Mouse (Mus musculus) hindbrain, embryonic 10.5 days (tissue): ENCODE results near the gene 1700020D05Rik. TPM values are rescaled to one million over a fixed set of nuclear protein-coding genes. Genes with fewer than 3 reads are reported as not detected.

Experiments used
- DNase-seq: peaks from one replicate; pipeline ENCODE4 v3.0.0-alpha.2; 2017; ENCODE audit warnings: low spot score
- H3K27ac ChIP-seq: fragments of 300-500 bp; sonication (generic); 2 replicates; pipeline ENCODE4 v1.5.1; 2016; ENCODE audit warnings: mild to moderate bottlenecking, moderate library complexity
- H3K27me3 ChIP-seq: fragments of 300-500 bp; sonication (generic); 2 replicates; pipeline ENCODE4 v1.6.1; 2016; ENCODE audit warnings: mild to moderate bottlenecking; ENCODE audit not compliant: poor library complexity, insufficient read depth, severe bottlenecking
- H3K36me3 ChIP-seq: fragments of 300-500 bp; sonication (generic); 2 replicates; pipeline ENCODE4 v1.6.1; 2016; ENCODE audit warnings: mild to moderate bottlenecking, moderate library complexity
- H3K4me1 ChIP-seq: fragments of 300-500 bp; sonication (generic); replicated peaks from 2 replicates; pipeline ENCODE4 v1.6.1; 2016; ENCODE audit warnings: mild to moderate bottlenecking
- H3K4me3 ChIP-seq: fragments of 300-500 bp; sonication (generic); 2 replicates; pipeline ENCODE4 v1.5.1; 2016; ENCODE audit warnings: mild to moderate bottlenecking, moderate library complexity
- H3K9me3 ChIP-seq: fragments of 300-500 bp; sonication (generic); 2 replicates; pipeline ENCODE4 v1.6.1; 2016; ENCODE audit warnings: mild to moderate bottlenecking, moderate library complexity
- WGBS: fragments of 180-500 bp; shearing (Covaris S2); methylation state at CpG from one replicate; pipeline ENCODE4 v1.1.7; 2016; 5-methylcytosine and 5-hydroxymethylcytosine counted together
- polyA plus RNA-seq: library from polyadenylated mRNA; unstranded; fragments of >200 nt; fragmentation: Nextera tagmentation; extraction: Ambion mirVana; gene quantifications from 2 replicates; pipeline ENCODE4 v1.2.1, GENCODE M21; 2016

Gene 1700020D05Rik
- polyA plus RNA-seq, 1 experiment from 2014 or later, result not detected

- Histone ChIP-seq H3K4me1 (peaks cover 27% of the 10 kb centered on the region), H3K27ac (no peak overlapping the region), H3K36me3 (peaks cover 55% of the 10 kb centered on the region), H3K27me3 (peaks cover 18% of the 10 kb centered on the region), H3K4me3 (peak overlapping the region; percentile 2; the same call in 1 of the 2 replicates), H3K9me3 (no peaks in the 10 kb centered on the region)
- DNase-seq, result no peak
- 91% methylated on average over 18 of the region's 18 CpGs for WGBS
These were observed 25.8 kb downstream of the 1700020D05Rik start for GRCm38 (mm10) chr19:5477668-5478300.

GRCm38 (mm10) chr19:5477004-5477667 lies 26.5 kb downstream of the 1700020D05Rik start:
- Histone ChIP-seq H3K27me3 (peaks cover 18% of the 10 kb centered on the region), H3K9me3 (no peaks in the 10 kb centered on the region), H3K27ac (no peak overlapping the region), H3K4me1 (peaks cover 27% of the 10 kb centered on the region), H3K36me3 (peaks cover 48% of the 10 kb centered on the region), H3K4me3 (peak overlapping the region; percentile 2; the same call in 1 of the 2 replicates)
- 86% methylated on average over 10 of the region's 10 CpGs for WGBS
- no peak for DNase-seq

- Histone ChIP-seq H3K36me3 (peaks cover 29% of the 10 kb centered on the region), H3K27ac (peak overlapping the region; percentile 94), H3K4me1 (peaks cover 27% of the 10 kb centered on the region), H3K9me3 (no peaks in the 10 kb centered on the region), H3K4me3 (peak overlapping the region; percentile 76), H3K27me3 (peaks cover 18% of the 10 kb centered on the region)
- no peak for DNase-seq
- WGBS, result 25% methylated on average over 13 of the region's 13 CpGs
These were observed 28.4 kb downstream of the 1700020D05Rik start for GRCm38 (mm10) chr19:5475069-5475714.

- Histone ChIP-seq H3K36me3 (peaks cover 22% of the 10 kb centered on the region), H3K27me3 (peaks cover 18% of the 10 kb centered on the region), H3K4me1 (peaks cover 27% of the 10 kb centered on the region), H3K4me3 (peak overlapping the region; percentile 76), H3K9me3 (no peaks in the 10 kb centered on the region), H3K27ac (peak overlapping the region; percentile 94)
- peak; percentile 67 for DNase-seq
- WGBS, result under 1% methylated on average over 65 of the region's 68 CpGs
These were observed 29.1 kb downstream of the 1700020D05Rik start for GRCm38 (mm10) chr19:5474281-5475068.

GRCm38 (mm10) chr19:5473720-5474119 lies 29.9 kb downstream of the 1700020D05Rik start, which contains the start of gene Efemp2:
Gene Efemp2, plus strand, starts transcription at chr19:5473954.
- Histone ChIP-seq H3K27me3 (peaks cover 18% of the 10 kb centered on the region), H3K4me1 (peaks cover 27% of the 10 kb centered on the region), H3K9me3 (no peaks in the 10 kb centered on the region), H3K4me3 (peak within 1 kb of the TSS; percentile 76), H3K27ac (peak within 1 kb of the TSS; percentile 94), H3K36me3 (peaks cover 14% of the 10 kb centered on the region)
- WGBS, result 3% methylated on average over 22 of the region's 22 CpGs
- peak; percentile 75 for DNase-seq

- no peak for DNase-seq
- Histone ChIP-seq H3K36me3 (peaks cover 12% of the 10 kb centered on the region), H3K27ac (no peak overlapping the region), H3K9me3 (no peaks in the 10 kb centered on the region), H3K27me3 (peaks cover 18% of the 10 kb centered on the region), H3K4me1 (peaks cover 31% of the 10 kb centered on the region), H3K4me3 (no peak overlapping the region)
- 76% methylated on average over 3 of the region's 3 CpGs for WGBS
These were observed 30.7 kb downstream of the 1700020D05Rik start for GRCm38 (mm10) chr19:5472857-5473256.

GRCm38 (mm10) chr19:5471846-5472245 lies 31.7 kb downstream of the 1700020D05Rik start:
- 55% methylated on average over 5 of the region's 5 CpGs for WGBS
- peaks cover 17% of the 10 kb centered on the region for H3K36me3 ChIP-seq
- DNase-seq, result no peak
- peaks cover 31% of the 10 kb centered on the region for H3K4me1 ChIP-seq
- no peak overlapping the region for H3K4me3 ChIP-seq
- peaks cover 18% of the 10 kb centered on the region for H3K27me3 ChIP-seq
- no peaks in the 10 kb centered on the region for H3K9me3 ChIP-seq
- no peak overlapping the region; the same call in 1 of the 2 replicates for H3K27ac ChIP-seq

GRCm38 (mm10) chr19:5468374-5468773 lies 35.2 kb downstream of the 1700020D05Rik start, which contains the start of gene Ctsw:
Gene Ctsw, minus strand, starts transcription at chr19:5468507.
- H3K36me3 ChIP-seq, result peaks cover 51% of the 10 kb centered on the region
- H3K27me3 ChIP-seq, result peaks cover 4% of the 10 kb centered on the region
- H3K9me3 ChIP-seq, result no peaks in the 10 kb centered on the region
- DNase-seq, result no peak
- peaks cover 14% of the 10 kb centered on the region for H3K4me1 ChIP-seq
- WGBS, result 67% methylated on average over 5 of the region's 5 CpGs
- no peak within 1 kb of the TSS for H3K27ac ChIP-seq
- H3K4me3 ChIP-seq, result no peak within 1 kb of the TSS

GRCm38 (mm10) chr19:5466916-5467500 lies 36.6 kb downstream of the 1700020D05Rik start:
- Histone ChIP-seq H3K4me1 (peaks cover 14% of the 10 kb centered on the region), H3K27ac (no peak overlapping the region), H3K4me3 (no peak overlapping the region), H3K27me3 (no peaks in the 10 kb centered on the region), H3K36me3 (peaks cover 63% of the 10 kb centered on the region), H3K9me3 (no peaks in the 10 kb centered on the region)
- no peak for DNase-seq
- WGBS, result 87% methylated on average over 6 of the region's 6 CpGs

GRCm38 (mm10) chr19:5465037-5465436 lies 38.5 kb downstream of the 1700020D05Rik start:
- no peaks in the 10 kb centered on the region for H3K9me3 ChIP-seq
- DNase-seq, result no peak
- no peaks in the 10 kb centered on the region for H3K27me3 ChIP-seq
- WGBS, result 95% methylated on average over 8 of the region's 8 CpGs
- H3K36me3 ChIP-seq, result peaks cover 63% of the 10 kb centered on the region
- H3K4me3 ChIP-seq, result no peak overlapping the region
- H3K4me1 ChIP-seq, result peaks cover 24% of the 10 kb centered on the region
- H3K27ac ChIP-seq, result no peak overlapping the region

GRCm38 (mm10) chr19:5463791-5464562 lies 39.6 kb downstream of the 1700020D05Rik start:
- Histone ChIP-seq H3K36me3 (peaks cover 63% of the 10 kb centered on the region), H3K4me1 (peaks cover 27% of the 10 kb centered on the region), H3K9me3 (no peaks in the 10 kb centered on the region), H3K27me3 (peaks cover 9% of the 10 kb centered on the region), H3K27ac (peak overlapping the region; percentile 87), H3K4me3 (peak overlapping the region; percentile 39)
- WGBS, result 55% methylated on average over 15 of the region's 15 CpGs
- DNase-seq, result peak; percentile 80
